Mouse (Mus musculus) frontal cortex, postnatal 10 days (tissue): ENCODE measurements around the gene Vti1a.
A peak's percentile ranks its signal among the peaks of the same experiment; 100 is the strongest.

Experiments
- DNase-seq, 2 experiments: peaks; one replicate each; pipeline ENCODE4 v3.0.0; 2022; ENCODE audit warnings: low spot score in 2 of 2, mixed read lengths in 1 of 2

The Vti1a gene

GRCm38 (mm10) chr19:55585270-55586224 lies 269.5 kb downstream of the Vti1a start:
- DNase-seq, result no peak

GRCm38 (mm10) chr19:55587638-55588421 lies 271.7 kb downstream of the Vti1a start:
- no peak for DNase-seq

DNA sequence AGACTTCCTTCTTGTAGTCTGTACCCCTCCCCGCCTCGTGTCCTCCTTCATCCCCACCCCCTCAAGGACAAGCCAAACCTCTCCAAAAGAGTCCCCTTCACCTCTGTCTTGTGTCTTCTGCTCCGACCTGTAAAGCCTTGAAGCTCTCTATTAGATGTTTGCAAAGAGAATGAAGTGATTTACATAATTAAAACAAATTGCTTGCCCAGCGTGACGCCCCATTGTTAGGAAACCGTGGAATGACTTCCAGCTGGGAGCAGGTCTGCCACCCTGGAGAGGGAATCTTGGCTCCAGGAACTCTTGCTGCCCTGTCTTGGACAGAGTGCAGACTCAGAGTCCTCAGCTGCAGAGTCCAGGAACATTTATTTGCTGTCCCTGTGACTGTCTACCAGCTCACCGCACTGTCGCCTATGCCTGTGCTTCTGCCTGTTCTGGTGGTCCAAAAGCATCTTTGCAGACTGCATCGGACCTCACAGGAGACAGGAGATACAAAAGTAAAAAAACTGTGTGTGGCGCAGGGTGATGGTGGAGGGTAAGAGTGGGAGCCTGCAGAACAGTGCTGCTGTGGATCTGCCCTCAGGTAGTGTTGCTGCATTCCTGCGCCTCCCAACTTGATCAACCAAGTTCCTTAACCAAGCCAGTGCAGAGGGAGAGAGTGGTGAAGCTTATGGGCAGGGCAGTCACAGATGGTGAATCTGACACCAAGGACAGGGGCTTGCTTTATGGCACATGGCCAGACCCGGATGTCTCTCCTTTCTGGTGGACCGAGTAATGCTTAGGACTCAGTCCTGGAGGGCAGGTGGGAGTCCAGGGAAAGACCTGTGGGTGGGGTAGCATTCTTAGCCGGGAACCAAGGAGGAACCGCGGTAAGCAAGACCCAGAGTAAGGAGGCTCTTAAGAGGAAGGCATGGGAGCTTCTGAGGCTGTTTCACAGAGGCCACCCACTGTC lies 273.1 kb downstream of the Vti1a start:
- no peak for DNase-seq

DNA sequence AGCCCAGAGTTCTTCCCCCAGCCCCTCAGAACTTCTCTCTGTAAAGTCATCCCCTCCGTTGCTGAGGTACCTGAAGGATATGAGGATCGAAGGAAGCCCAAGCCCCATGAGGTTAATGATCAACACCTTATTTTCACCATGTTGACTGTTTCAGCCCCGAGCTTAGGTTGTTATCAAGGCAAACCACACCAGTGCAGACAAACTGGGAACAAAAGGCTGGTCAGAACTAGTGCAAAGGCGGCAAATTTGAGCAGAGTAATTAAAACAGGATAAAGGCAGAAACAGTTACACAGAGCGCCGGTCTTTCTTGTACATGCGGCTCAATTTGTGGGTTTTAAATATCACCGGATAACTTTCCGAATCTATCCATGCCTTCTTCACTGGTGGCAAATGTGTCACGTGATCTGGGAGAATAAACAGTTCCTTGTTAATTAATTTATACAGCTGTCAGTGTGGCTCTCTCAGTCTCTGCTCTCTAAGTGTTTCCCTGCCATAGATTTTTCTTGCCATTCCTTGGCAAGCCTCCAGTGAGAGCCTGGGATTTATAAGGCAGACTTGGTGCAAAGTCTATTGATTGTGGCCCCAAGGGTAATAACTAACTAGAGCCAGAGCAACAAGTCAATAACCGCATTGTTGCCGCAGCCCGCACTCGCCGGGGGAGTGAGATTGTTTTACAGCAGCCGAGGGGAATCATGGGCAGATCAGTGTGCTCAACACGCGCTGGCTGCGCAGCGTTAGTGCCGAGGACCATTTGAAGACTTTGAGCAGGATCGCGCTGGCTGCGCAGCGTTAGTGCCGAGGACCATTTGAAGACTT lies 277.0 kb downstream of the Vti1a start:
- peak in 1 of 2 experiments; percentile 24 for DNase-seq

- DNase-seq, result no peak
These were observed 277.8 kb downstream of the Vti1a start for GRCm38 (mm10) chr19:55593729-55594444.

DNA sequence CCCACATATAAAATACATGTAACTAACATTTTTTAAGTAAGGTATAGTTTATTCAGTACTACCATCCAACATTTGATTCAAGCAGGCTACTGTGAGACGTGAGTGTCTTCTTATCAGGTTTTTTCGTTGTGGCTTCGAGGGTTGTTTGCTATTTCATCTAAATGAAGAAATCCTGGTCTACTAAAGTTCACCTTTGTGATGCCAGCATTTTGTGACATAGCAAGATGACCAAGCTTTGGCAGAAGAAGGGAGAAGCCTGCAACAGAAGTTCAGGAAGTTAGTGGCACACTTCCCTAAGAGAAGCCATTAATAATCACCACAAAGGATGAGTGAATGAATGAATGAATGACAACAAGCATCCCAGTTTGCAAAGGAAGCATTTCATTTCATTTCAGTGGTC lies 278.4 kb downstream of the Vti1a start:
- no peak for DNase-seq

GRCm38 (mm10) chr19:55595945-55596649 lies 280.0 kb downstream of the Vti1a start:
- DNase-seq, result no peak

DNA sequence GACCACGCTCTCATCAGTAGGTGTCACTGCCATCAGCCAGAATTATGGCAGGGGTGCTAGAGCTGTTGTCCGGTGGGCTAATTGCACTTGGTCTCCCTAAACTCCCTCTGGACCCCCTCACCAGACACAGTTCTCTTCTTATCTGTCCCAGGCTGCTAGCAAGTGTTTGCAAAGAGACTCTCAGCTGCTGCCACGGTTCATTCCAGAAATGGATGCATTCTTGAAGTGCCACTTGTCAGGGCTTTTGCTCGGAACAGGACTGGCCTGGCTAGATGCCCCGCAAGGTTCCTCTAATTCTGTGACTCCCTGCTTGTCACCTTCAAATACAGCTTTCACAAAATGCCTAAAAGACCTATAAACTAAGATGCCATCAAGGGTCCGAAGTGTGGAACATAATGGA lies 280.7 kb downstream of the Vti1a start:
- no peak for DNase-seq

GRCm38 (mm10) chr19:55597296-55597695 lies 281.2 kb downstream of the Vti1a start:
- no peak for DNase-seq

DNA sequence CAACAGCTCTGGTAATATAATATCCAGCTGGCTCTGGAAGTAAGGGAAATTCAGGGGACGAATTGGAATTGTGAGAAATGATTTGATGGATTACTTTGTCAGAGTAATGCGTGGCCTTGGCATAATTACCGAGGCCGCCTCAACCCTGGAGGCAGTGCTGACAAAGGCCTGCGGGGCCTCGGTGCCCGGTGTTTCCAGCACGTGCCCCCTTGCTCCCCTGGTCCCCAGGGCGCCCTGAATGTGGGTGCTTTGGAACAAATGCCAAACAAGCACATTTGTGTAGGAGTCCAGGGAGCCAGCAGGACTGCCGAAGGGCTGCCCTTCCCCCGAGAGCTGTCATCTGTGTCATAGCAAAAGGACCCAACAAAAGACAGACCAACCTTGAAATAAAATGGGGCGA lies 281.9 kb downstream of the Vti1a start:
- no peak for DNase-seq

- no peak for DNase-seq
These were observed 283.0 kb downstream of the Vti1a start for GRCm38 (mm10) chr19:55599124-55599523.

- DNase-seq, result no peak
These were observed 291.6 kb downstream of the Vti1a start for GRCm38 (mm10) chr19:55607725-55608124.

GRCm38 (mm10) chr19:55608858-55609375 lies 292.8 kb downstream of the Vti1a start:
- DNase-seq, result no peak

DNA sequence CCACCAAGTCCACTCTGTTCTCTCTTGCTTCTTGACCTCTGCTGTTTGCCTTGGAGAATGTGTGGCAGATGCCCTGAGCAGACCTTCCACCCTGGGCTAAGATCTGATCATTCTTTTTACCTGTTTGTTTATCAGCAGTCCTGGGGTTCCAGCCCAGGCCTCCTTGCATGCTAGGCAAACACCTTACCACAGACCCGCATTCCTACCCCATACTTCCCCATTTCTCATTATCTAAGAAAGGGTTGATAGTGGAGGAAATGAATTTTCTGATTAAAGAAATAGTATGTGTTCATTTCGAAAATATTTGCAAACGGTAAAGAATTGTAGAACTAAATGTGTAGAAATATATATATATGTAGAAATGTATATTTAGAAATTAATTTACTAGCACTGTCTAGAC lies 293.7 kb downstream of the Vti1a start:
- no peak for DNase-seq

DNA sequence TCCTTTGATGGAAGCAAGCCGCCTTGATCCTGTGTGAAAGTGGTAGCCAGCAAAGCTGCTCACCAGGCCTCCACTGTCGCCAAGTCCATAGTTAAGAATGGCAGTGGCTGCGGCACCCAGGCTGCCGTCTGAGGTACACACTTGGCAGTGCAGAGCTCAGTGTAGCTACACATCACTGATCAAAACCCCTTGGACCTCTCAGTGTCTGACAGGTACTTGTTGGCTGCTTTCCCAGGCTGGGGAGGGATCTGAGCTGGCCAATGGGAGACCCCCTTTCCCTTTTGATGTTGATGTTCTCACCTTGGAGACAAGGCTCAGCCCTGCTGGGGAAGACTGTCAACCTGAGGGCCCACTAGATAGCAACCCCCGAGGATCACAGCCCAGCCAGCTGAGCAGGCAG lies 299.6 kb downstream of the Vti1a start:
- no peak for DNase-seq

- DNase-seq, result no peak
These were observed 300.2 kb downstream of the Vti1a start for GRCm38 (mm10) chr19:55616276-55616675.

- no peak for DNase-seq
These were observed 300.8 kb downstream of the Vti1a start for GRCm38 (mm10) chr19:55616937-55617336.

GRCm38 (mm10) chr19:55618546-55618945 lies 302.5 kb downstream of the Vti1a start:
- DNase-seq, result no peak

GRCm38 (mm10) chr19:55620411-55621008 lies 304.4 kb downstream of the Vti1a start:
- DNase-seq, result no peak
